Mouse (Mus musculus): ENCODE results near the gene Dclre1a. TPM values are rescaled to one million over a fixed set of nuclear protein-coding genes. Genes with fewer than 3 reads are reported as not detected.

Dclre1a gene
- total RNA-seq (2021), result 1 to 10 TPM; 3.5 to 3.9 TPM
- long read RNA-seq, experiment 1, partial matches to known transcripts, result 2 of 4 reads
- long read RNA-seq, experiment 1, other reads (novel, unspliced or antisense), result 2 of 4 reads
- long read RNA-seq, experiment 2, partial matches to known transcripts, result 0 of 3 reads
- long read RNA-seq, experiment 2, other reads (novel, unspliced or antisense), result 3 of 3 reads

GRCm38 (mm10) chr19:56547456-56548229 is at the start of gene Dclre1a:
Gene Dclre1a (minus strand): TSS chr19:56548222.
- peak; percentile 60 for DNase-seq (ENCODE audit: low spot score)

GRCm38 (mm10) chr19:56592472-56592871 is 44.5 kb upstream of the Dclre1a start:
- DNase-seq (ENCODE audit: low spot score), result no peak

DNA sequence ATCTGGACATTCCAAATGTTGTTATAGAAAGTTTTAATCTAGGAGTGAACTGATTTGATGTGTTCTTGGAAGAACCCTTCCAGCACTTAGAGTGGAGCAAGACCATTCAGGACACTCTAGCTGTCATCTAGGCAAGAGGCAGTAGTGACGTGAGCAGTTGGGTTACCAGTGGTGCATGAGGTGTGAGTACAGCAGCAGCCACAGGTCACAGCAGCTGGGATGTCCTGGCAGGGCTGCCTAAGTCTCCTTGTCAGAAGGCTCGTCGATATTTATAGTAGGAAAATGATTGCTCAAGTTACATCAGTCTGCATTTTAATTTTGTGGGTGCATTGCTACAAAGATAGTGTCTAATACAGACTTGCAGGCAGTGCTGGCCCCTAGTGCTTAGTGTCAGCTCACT is 42.2 kb upstream of the Dclre1a start:
- no peak for DNase-seq (ENCODE audit: low spot score)

- no peak for DNase-seq (ENCODE audit: low spot score)
These were observed 41.4 kb upstream of the Dclre1a start for GRCm38 (mm10) chr19:56589455-56589854.

DNA sequence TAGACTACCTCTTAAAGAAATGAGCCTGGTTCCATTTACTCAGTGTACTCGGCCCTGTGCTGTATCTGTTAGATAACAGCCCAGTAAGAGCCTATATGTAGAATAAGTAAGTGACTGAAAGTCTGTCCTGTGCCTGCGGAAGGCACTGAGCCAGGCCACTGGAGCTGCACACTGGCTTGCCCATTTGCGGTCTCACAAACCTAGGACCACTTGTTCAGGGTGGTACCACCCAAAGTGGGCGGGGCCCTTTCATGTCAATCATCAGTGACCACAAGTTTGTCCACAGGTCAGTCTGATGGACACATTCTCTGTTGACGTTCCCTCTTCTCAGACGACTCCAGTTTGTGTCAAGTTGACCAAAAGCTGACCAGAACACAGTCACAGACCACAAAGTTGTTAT is 41.0 kb upstream of the Dclre1a start:
- no peak for DNase-seq (ENCODE audit: low spot score)

DNA sequence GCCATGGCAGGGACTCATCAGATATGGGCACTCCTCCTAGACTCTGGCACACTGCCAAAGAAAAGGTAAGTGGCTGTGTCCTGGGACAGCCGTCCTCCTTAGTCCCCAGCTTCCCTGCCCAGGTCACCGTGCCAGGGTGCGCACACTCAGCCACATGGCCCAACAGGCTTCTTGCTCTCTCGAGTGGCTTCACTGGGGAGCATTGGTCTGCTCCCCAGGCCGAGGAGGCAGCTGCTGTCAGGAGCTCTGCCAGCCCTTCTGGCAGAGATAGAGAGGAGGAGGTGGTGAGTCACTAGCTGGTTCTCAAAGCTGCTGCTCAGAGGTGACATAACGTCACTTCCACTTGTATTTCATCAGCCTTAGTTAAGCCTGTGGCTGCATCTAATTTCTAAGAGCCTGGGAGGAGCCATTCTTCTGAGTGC is 40.2 kb upstream of the Dclre1a start:
- peak; percentile 76 for DNase-seq (ENCODE audit: low spot score)

- DNase-seq (ENCODE audit: low spot score), result no peak
These were observed 38.3 kb upstream of the Dclre1a start for GRCm38 (mm10) chr19:56586320-56586719.

GRCm38 (mm10) chr19:56584288-56584687 is 36.3 kb upstream of the Dclre1a start:
- no peak for DNase-seq (ENCODE audit: low spot score)

- DNase-seq (ENCODE audit: low spot score), result no peak
These were observed 35.8 kb upstream of the Dclre1a start for GRCm38 (mm10) chr19:56583785-56584184.

DNA sequence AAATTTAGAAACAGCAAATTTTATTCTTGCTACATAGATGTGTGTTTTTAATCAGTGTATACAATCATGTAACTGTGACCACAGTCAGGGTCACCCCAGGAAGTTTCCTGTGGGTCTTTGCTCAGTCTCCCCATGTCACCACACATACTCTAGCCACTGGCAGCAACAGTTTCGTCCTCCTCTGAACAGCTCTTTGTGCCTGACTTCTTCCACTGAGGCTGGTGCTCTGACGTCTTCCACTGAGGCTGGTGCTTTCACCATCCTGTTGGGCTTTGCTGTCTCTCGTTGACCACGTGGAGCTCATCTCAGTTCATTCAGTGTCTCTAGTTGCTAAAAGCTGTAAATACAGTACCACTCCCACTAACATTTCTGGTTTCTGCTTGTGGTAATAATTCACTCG is 34.0 kb upstream of the Dclre1a start:
- no peak for DNase-seq (ENCODE audit: low spot score)

DNA sequence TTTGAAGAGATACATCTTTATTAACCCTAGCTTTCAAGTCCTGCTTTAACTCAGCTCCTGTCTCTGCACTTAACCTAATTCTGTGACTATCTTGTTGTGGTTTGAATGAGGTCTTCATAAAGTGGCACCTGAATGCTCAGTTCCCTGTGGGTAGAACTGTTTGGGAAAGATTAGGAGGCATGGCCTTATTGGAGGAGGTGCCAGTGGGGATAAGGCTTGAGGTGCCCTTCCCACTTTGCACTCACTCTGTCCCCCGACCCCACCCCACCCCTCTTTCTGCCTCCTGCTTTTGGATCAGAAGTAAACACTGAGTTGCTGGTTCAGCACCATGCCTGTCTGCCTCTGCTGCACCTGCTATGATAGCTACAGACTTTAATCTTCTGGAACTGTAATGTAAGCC is 29.8 kb upstream of the Dclre1a start:
- no peak for DNase-seq (ENCODE audit: low spot score)

- DNase-seq (ENCODE audit: low spot score), result no peak
These were observed 25.2 kb upstream of the Dclre1a start for GRCm38 (mm10) chr19:56573184-56573583.

GRCm38 (mm10) chr19:56571913-56572312 is 23.9 kb upstream of the Dclre1a start:
- no peak for DNase-seq (ENCODE audit: low spot score)

DNA sequence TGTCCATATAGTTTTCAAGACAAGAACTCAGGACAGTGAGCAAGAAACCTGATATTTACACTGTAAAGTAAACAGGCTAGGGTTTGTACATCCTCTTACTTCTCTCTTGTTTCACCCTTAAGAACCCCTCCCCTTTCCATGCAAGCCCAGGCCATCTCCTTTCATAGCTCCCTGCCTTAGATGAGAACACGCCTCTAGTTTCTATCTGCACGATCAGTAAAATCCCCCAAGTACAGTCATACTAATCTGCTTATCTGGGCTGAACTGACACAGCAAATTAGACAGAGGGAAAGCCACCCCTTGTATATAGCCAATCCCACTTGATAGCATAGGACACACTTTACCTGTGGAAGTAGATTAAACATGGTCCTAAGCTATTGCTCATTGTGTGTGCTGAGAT is 23.2 kb upstream of the Dclre1a start:
- DNase-seq (ENCODE audit: low spot score), result no peak

DNA sequence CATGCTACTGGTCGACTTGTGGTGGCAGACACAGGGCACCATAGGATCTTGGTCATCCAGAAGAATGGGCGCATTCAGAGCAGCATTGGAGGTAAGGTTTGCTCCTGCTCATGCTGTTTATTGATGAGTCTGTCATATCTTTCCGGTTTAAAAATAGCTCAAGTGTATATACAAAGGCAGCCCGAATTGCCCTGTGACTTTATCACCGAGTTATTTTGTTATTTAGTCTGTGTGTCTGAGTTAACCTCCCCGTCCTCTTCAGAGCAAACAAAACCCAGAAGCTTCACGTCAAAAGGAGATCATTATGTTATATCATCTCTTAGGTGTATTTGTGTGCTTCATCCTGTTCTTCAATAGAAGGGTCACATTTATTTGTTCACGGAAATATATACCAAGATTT is 22.8 kb upstream of the Dclre1a start:
- no peak for DNase-seq (ENCODE audit: low spot score)

- no peak for DNase-seq (ENCODE audit: low spot score)
These were observed 18.9 kb upstream of the Dclre1a start for GRCm38 (mm10) chr19:56566940-56567339.

DNA sequence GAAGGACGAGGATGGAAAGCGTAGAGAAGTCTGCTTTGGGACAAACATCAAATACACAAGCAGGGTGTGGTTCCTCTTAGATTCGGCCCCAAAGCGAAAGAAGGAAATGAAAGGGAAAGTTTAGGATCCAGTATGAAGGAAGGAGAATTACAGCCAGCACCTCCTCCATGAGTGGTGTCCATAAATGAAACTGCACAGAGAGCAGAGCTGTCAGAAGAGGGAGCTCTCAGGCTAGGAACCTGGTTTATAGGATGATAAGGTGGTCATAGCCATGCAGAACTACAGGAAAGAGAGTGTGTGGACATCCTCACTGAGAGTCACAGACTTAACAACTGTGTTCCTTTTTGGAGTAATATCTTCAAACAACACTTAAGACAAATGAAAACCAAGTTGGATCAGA is 18.0 kb upstream of the Dclre1a start:
- peak; percentile 47 for DNase-seq (ENCODE audit: low spot score)

DNA sequence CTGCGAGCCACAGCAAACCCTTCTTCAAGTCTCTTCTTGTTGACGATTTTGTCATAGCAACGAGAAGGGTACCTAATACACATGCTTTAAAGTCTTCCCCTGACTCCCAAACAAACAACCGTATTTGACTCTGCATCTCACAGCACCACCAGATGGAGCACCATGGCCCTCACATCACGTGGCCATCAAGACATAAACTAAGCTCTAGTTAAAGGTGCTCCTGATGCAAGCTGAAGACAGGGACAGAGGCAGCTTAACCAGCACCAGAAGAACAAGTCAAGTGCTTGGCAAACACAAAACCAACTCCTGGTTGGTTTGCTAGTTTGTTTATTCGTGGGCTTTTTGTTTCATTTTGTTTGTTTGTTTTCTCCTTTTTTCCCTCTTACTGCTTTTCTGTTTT is 17.3 kb upstream of the Dclre1a start:
- DNase-seq (ENCODE audit: low spot score), result no peak

GRCm38 (mm10) chr19:56563469-56563868 is 15.4 kb upstream of the Dclre1a start:
- DNase-seq (ENCODE audit: low spot score), result no peak

GRCm38 (mm10) chr19:56562433-56563138 is 14.6 kb upstream of the Dclre1a start:
- no peak for DNase-seq (ENCODE audit: low spot score)

GRCm38 (mm10) chr19:56555972-56556371 is 8.0 kb upstream of the Dclre1a start:
- DNase-seq (ENCODE audit: low spot score), result no peak

DNA sequence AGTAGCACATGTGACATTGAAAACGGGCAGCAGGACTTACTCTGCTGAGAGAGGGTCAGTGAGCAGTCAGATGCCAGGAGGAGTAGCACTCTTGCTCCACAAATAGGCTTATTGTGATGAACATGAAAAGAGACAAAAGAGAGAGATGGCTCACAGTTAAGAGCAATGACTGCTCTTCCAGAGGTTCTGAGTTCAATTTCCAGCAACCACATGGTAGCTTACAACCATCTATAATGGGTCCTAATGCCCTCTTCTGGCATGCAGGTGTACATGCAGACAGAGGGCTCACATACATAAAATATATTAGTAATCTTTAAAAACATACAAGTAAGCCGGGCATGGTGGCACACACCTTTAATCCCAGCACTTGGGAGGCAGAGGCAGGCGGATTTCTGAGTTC is 5.2 kb upstream of the Dclre1a start:
- DNase-seq (ENCODE audit: low spot score), result no peak
